In genomic region chr4:140113690-140114475, GRCm38 (mm10) we compare ENCODE assay signal across 16 mouse cellular contexts.
DNase-seq lines count a peak whose midpoint lies in the region; ATAC-seq lines count a peak whose summit lies in the region.
"Had no signal": no experiment of that assay in that cellular context is flagged by ENCODE, and none has a peak within 500 bp of the region (broad histone marks: within the 10 kb centered on the region; RNA-seq: fewer than 3 reads in every experiment).

No protein-coding gene starts in this region.

- no peak overlapping the region for H3K9ac ChIP-seq in neural tube, embryonic 13.5 days
- H3K9ac ChIP-seq in hindbrain, embryonic 16.5 days (ENCODE audit: low read depth, low read length): no peak overlapping the region
- H3K9ac ChIP-seq: forebrain, embryonic 13.5 days; heart, embryonic 15.5 days; kidney, embryonic 15.5 days; midbrain, embryonic 12.5 days had no signal

- intact Hi-C loops in left cerebral cortex, postnatal 36 days (cut with DNase I): no loop called here

- ATAC-seq in neural tube, embryonic 13.5 days (ENCODE audit: low read depth): 0 out of 2 replicates have a peak, but pooled peaks have one; percentile 22
- ATAC-seq in hindbrain, embryonic 16.5 days: no peak
- ATAC-seq in monocyte, adult 5-6 weeks (replicated peaks; ENCODE audit: insufficient number of reproducible peaks, low FRiP score, low TSS enrichment, poor library complexity, severe bottlenecking): no peak
- ATAC-seq: CD4-positive, CD25-positive, alpha-beta regulatory T cell, adult 4 months; forebrain, embryonic 13.5 days had no signal

- H3K27me3 ChIP-seq in neural tube, embryonic 13.5 days: peaks cover 14% of the 10 kb centered on the region
- H3K27me3 ChIP-seq in hindbrain, embryonic 16.5 days (replicated peaks; ENCODE audit: control insufficient read depth, insufficient read depth, low read length): no peaks in the 10 kb centered on the region

- no peaks in the 10 kb centered on the region for H3K36me3 ChIP-seq in neural tube, embryonic 13.5 days
- H3K36me3 ChIP-seq in hindbrain, embryonic 16.5 days (ENCODE audit: control insufficient read depth, insufficient read depth, low read length): no peaks in the 10 kb centered on the region
- H3K36me3 ChIP-seq: heart, embryonic 15.5 days; kidney, embryonic 15.5 days; midbrain, embryonic 12.5 days had no signal

- H3K4me2 ChIP-seq in neural tube, embryonic 13.5 days: no peak overlapping the region
- no peak overlapping the region for H3K4me2 ChIP-seq in hindbrain, embryonic 16.5 days (ENCODE audit: low read length)
- H3K4me2 ChIP-seq: forebrain, embryonic 13.5 days; heart, embryonic 15.5 days; kidney, embryonic 15.5 days; midbrain, embryonic 12.5 days had no signal

- H3K27ac ChIP-seq in neural tube, embryonic 13.5 days (replicated peaks): peak overlapping the region; percentile 84
- peak overlapping the region; percentile 49 for H3K27ac ChIP-seq in hindbrain, embryonic 16.5 days (ENCODE audit: low read depth, low read length)
- H3K27ac ChIP-seq: forebrain, embryonic 13.5 days; heart, embryonic 15.5 days; kidney, embryonic 15.5 days; midbrain, embryonic 12.5 days had no signal

- H3K9me3 ChIP-seq in neural tube, embryonic 13.5 days: 0 out of 2 replicates have a peak, but pooled peaks cover 6% of the 10 kb centered on the region
- peaks cover 3% of the 10 kb centered on the region; the same call in 1 of the 2 replicates for H3K9me3 ChIP-seq in hindbrain, embryonic 16.5 days (ENCODE audit: control insufficient read depth, low read length)
- H3K9me3 ChIP-seq: forebrain, embryonic 13.5 days; heart, embryonic 15.5 days; kidney, embryonic 15.5 days; midbrain, embryonic 12.5 days had no signal

- DNase-seq in kidney, adult 11 months: peak; percentile 25
- no peak for DNase-seq in kidney, adult 8-10 months
- DNase-seq in neural tube, embryonic 10.5 days (ENCODE audit: extremely low spot score, low spot score): no peak
- DNase-seq in left cerebral cortex, postnatal 36 days (ENCODE audit: low spot score in 2 of 2): no peak
- DNase-seq: adrenal gland, postnatal 10 days; heart, adult 11 months; lung, postnatal 14 days; thymus, postnatal 14 days had no signal

- H3K4me1 ChIP-seq in neural tube, embryonic 13.5 days (replicated peaks): peaks cover 39% of the 10 kb centered on the region
- peaks cover 14% of the 10 kb centered on the region for H3K4me1 ChIP-seq in hindbrain, embryonic 16.5 days (ENCODE audit: control insufficient read depth, insufficient read depth, low read depth, low read length)

- H3K4me3 ChIP-seq in neural tube, embryonic 13.5 days: no peak overlapping the region
- no peak overlapping the region for H3K4me3 ChIP-seq in hindbrain, embryonic 16.5 days (ENCODE audit: low read length)
- H3K4me3 ChIP-seq: forebrain, embryonic 13.5 days; heart, embryonic 15.5 days; kidney, embryonic 15.5 days; midbrain, embryonic 12.5 days had no signal

- WGBS in neural tube, embryonic 13.5 days: 47% methylated on average over 18 of the region's 18 CpGs
- WGBS in hindbrain, embryonic 16.5 days: 56% methylated on average over 18 of the region's 18 CpGs
